Mouse (Mus musculus): ENCODE results near the gene Aig1. TPM values are rescaled to one million over a fixed set of nuclear protein-coding genes. Genes with fewer than 3 reads are reported as not detected.

The Aig1 gene
- polyA plus RNA-seq (2012; rRNA removed): 15.9 and 16.9 TPM in 2 replicates

DNA sequence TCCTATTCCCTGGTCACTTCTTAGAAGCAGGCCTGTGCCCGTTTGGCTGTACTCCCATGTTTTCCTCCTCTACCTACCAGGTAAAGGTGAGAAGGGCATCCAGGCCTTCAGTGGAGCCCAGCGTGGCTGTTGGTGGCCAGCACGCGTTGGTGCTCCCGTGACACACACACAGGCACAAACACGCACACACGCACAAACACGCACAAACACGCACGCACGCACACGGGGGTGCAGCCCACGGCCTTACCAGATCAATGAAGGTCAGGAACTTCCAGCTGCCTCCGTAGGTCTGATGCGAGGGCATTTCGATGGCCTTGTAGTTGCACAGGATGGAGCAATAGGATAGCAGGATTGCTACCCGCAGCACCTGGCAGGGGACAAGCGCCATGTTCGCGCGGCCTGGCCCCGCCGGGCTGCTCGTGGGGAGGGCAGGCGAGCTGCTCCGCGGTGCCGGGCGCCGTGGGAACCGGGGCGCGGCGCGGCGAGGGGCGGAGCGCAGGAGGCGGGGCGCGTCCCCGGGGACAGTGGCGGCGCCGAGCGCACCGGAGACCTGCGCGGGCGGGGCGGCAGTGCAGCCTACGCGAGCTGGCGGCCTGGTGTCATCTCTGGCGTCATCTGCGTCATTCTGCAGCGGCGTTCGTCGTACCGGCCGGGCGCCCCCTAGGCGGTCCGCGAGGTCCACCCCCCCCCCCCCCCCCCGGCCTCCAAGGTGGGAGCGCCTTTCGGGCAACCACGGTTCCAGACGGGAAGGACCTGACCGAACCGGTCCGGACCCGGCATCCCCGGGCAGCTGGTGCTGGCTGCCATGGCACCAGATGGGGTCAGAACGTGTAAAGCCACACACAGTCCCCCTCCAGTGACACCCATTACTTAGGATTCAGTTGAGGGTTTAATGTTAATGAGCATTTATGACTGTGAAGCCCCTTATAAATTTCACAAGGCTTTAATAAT, at the start of gene Aig1:
Gene Aig1 (minus strand): TSS at position 610 of the 951 bp plus-strand sequence.

Other genes starting within 250 kb of the Aig1 start
- 5.6 and 7.5 TPM in 2 replicates for gene Hivep2, start 97.1 kb upstream of the Aig1 start, polyA plus RNA-seq (2012; rRNA removed)

All from central nervous system, embryonic 11.5 days (tissue).